In genomic region chrX:160609849-160610248, GRCm38 (mm10) we compare ENCODE assay signal across 10 mouse cellular contexts.
A peak's percentile ranks its signal among the peaks of the same experiment; 100 is the strongest.
DNase-seq lines count a peak whose midpoint lies in the region; ATAC-seq and TF ChIP-seq lines count a peak whose summit lies in the region.
"Had no signal": no experiment of that assay in that cellular context is flagged by ENCODE, and none has a peak within 500 bp of the region (broad histone marks: within the 10 kb centered on the region; RNA-seq: fewer than 3 reads in every experiment).

No protein-coding gene starts in this region.

- no peak for DNase-seq in cerebellum, adult 2 months
- no peak for DNase-seq in cerebellum, postnatal 36 days
- DNase-seq in midbrain, postnatal 0 days (ENCODE audit: low spot score) = peak; percentile 25
- peak; percentile 49 for DNase-seq in embryonic facial prominence, embryonic 11.5 days (ENCODE audit: low spot score)
- DNase-seq in layer of hippocampus, adult 9-11 months = no peak

- no peaks in the 10 kb centered on the region for H3K27me3 ChIP-seq in cerebellum, adult 2 months (ENCODE audit: control insufficient read depth, insufficient read depth, low read length)
- no peaks in the 10 kb centered on the region for H3K27me3 ChIP-seq in midbrain, postnatal 0 days (ENCODE audit: insufficient read depth, low read length)
- peaks cover 9% of the 10 kb centered on the region; the same call in 1 of the 2 replicates for H3K27me3 ChIP-seq in midbrain, embryonic 15.5 days (replicated peaks)
- H3K27me3 ChIP-seq in embryonic facial prominence, embryonic 11.5 days (ENCODE audit: control insufficient read depth, insufficient read depth, low read length) = no peaks in the 10 kb centered on the region

- TF ChIP-seq CTCF in cerebellum, adult 2 months (IDR thresholded peaks at IDR 0.05; ENCODE audit: borderline replicate concordance, insufficient read depth, low read depth, low read length) = peak; percentile 44
- TF ChIP-seq CTCF in midbrain, postnatal 0 days (IDR thresholded peaks at IDR 0.05) = peak; percentile 61

- ATAC-seq in midbrain, postnatal 0 days (ENCODE audit: low FRiP score) = no peak
- no peak for ATAC-seq in midbrain, embryonic 15.5 days (replicated peaks)
- ATAC-seq in embryonic facial prominence, embryonic 11.5 days (replicated peaks; ENCODE audit: insufficient number of reproducible peaks, low FRiP score, low TSS enrichment, low read depth) = no peak
- peak; percentile 89 for ATAC-seq in megakaryocyte-erythroid progenitor cell, adult 5-6 weeks (replicated peaks; ENCODE audit: low FRiP score, low TSS enrichment, poor library complexity, severe bottlenecking)
- ATAC-seq in frontal cortex, adult (ENCODE audit: low TSS enrichment) = no peak

- TF ChIP-seq POLR2A in cerebellum, adult 2 months (IDR thresholded peaks at IDR 0.05; ENCODE audit: borderline replicate concordance, insufficient read depth, low read length) = no peak

- no peaks in the 10 kb centered on the region for H3K4me1 ChIP-seq in cerebellum, adult 2 months (ENCODE audit: control insufficient read depth, insufficient read depth, low read length)
- no peaks in the 10 kb centered on the region for H3K4me1 ChIP-seq in midbrain, postnatal 0 days (ENCODE audit: insufficient read depth, low read length)
- H3K4me1 ChIP-seq in midbrain, embryonic 15.5 days = no peaks in the 10 kb centered on the region
- no peaks in the 10 kb centered on the region for H3K4me1 ChIP-seq in embryonic facial prominence, embryonic 11.5 days (ENCODE audit: control insufficient read depth, insufficient read depth, low read length)
- H3K4me1 ChIP-seq: midbrain, embryonic 12.5 days had no signal

- no peak overlapping the region for H3K9ac ChIP-seq in midbrain, postnatal 0 days (replicated peaks; ENCODE audit: low read length, poor library complexity, severe bottlenecking)
- no peak overlapping the region for H3K9ac ChIP-seq in midbrain, embryonic 15.5 days
- H3K9ac ChIP-seq in embryonic facial prominence, embryonic 11.5 days (replicated peaks; ENCODE audit: low read length) = no peak overlapping the region
- H3K9ac ChIP-seq: heart, embryonic 13.5 days; midbrain, embryonic 12.5 days had no signal

- H3K4me3 ChIP-seq in cerebellum, adult 2 months (replicated peaks; ENCODE audit: insufficient read depth, low read depth, low read length) = no peak overlapping the region
- no peak overlapping the region for H3K4me3 ChIP-seq in midbrain, postnatal 0 days (ENCODE audit: low read depth, low read length)
- H3K4me3 ChIP-seq in midbrain, embryonic 15.5 days = no peak overlapping the region
- no peak overlapping the region for H3K4me3 ChIP-seq in embryonic facial prominence, embryonic 11.5 days (ENCODE audit: low read depth, low read length)
- H3K4me3 ChIP-seq: heart, embryonic 13.5 days; midbrain, embryonic 12.5 days had no signal

- no peaks in the 10 kb centered on the region for H3K9me3 ChIP-seq in midbrain, postnatal 0 days (ENCODE audit: low read length)
- no peaks in the 10 kb centered on the region for H3K9me3 ChIP-seq in midbrain, embryonic 15.5 days
- no peaks in the 10 kb centered on the region for H3K9me3 ChIP-seq in embryonic facial prominence, embryonic 11.5 days (replicated peaks; ENCODE audit: control insufficient read depth, low read length)
- H3K9me3 ChIP-seq: heart, embryonic 13.5 days; midbrain, embryonic 12.5 days had no signal

- 50% methylated on average over 3 of the region's 3 CpGs for WGBS in cerebellum, adult 2 months
- WGBS in midbrain, postnatal 0 days = 46% methylated on average over 3 of the region's 3 CpGs
- WGBS in midbrain, embryonic 15.5 days = 41% methylated on average over 3 of the region's 3 CpGs
- 38% methylated on average over 3 of the region's 3 CpGs for WGBS in embryonic facial prominence, embryonic 11.5 days

- H3K36me3 ChIP-seq in midbrain, postnatal 0 days (ENCODE audit: insufficient read depth, low read length) = no peaks in the 10 kb centered on the region
- no peaks in the 10 kb centered on the region for H3K36me3 ChIP-seq in midbrain, embryonic 15.5 days (replicated peaks)
- H3K36me3 ChIP-seq in embryonic facial prominence, embryonic 11.5 days (replicated peaks; ENCODE audit: control insufficient read depth, insufficient read depth, low read depth, low read length) = no peaks in the 10 kb centered on the region
- H3K36me3 ChIP-seq: heart, embryonic 13.5 days; midbrain, embryonic 12.5 days had no signal

- no peak overlapping the region for H3K4me2 ChIP-seq in midbrain, postnatal 0 days (ENCODE audit: low read depth, low read length, poor library complexity, severe bottlenecking)
- H3K4me2 ChIP-seq in midbrain, embryonic 15.5 days = no peak overlapping the region
- H3K4me2 ChIP-seq in embryonic facial prominence, embryonic 11.5 days (ENCODE audit: low read depth, low read length) = no peak overlapping the region
- H3K4me2 ChIP-seq: heart, embryonic 13.5 days; midbrain, embryonic 12.5 days had no signal

- H3K27ac ChIP-seq in cerebellum, adult 2 months (ENCODE audit: insufficient read depth, low read length) = no peak overlapping the region
- no peak overlapping the region for H3K27ac ChIP-seq in midbrain, postnatal 0 days (ENCODE audit: low read depth, low read length)
- H3K27ac ChIP-seq in midbrain, embryonic 15.5 days = no peak overlapping the region
- no peak overlapping the region for H3K27ac ChIP-seq in embryonic facial prominence, embryonic 11.5 days (replicated peaks; ENCODE audit: low read depth, low read length)
- H3K27ac ChIP-seq: heart, embryonic 13.5 days; midbrain, embryonic 12.5 days had no signal

Comparison
In these comparisons a context has a peak if more than half of its experiments do, and no peak if none do; other contexts are left out.
1. DNase-seq: peak in midbrain, postnatal 0 days (single experiment) and embryonic facial prominence, embryonic 11.5 days (single experiment); none in cerebellum, adult 2 months (0 of 2), cerebellum, postnatal 36 days (0 of 2) and layer of hippocampus, adult 9-11 months (single experiment).